Mouse (Mus musculus) CD4-positive naive resting alpha-beta T cell, adult 76 days (primary cell): ENCODE data around the gene Tmpo. TPM values are rescaled to one million over a fixed set of nuclear protein-coding genes. Genes with fewer than 3 reads are reported as not detected.

Experiments
- total RNA-seq: library from RNA; stranded (reverse); gene quantifications from one replicate; pipeline ENCODE4 v1.2.4, GENCODE M21; 2023

Tmpo gene
- total RNA-seq = 109 TPM

GRCm38 (mm10) chr10:91180761-91181460 is at the start of gene Tmpo:
Gene Tmpo, minus strand, starts transcription at chr10:91181315.

GRCm38 (mm10) chr10:91123828-91124822 is 57.0 kb downstream of the Tmpo start, which contains the start of gene Slc25a3:
Gene Slc25a3, minus strand, starts transcription at chr10:91124059.

Other genes with a start within 250 kb of the Tmpo start
- gene Apaf1, start 98.5 kb downstream of the Tmpo start, total RNA-seq = 22.4 TPM
- gene Ikbip, start 98.4 kb downstream of the Tmpo start, total RNA-seq = 0.94 TPM
- 655 TPM for gene Slc25a3, start 57.3 kb downstream of the Tmpo start, total RNA-seq